Mouse (Mus musculus): ENCODE data around the gene Orai1.

GRCm38 (mm10) chr5:123014753-123015701 lies at the start of gene Orai1:
- TF ChIP-seq TAL1 (IDR thresholded peaks at IDR 0.05; ENCODE audit: low read length) (no peak), GATA1 (IDR thresholded peaks at IDR 0.05; ENCODE audit: low read length) (no peak)

Measured in erythroblast, embryonic 14.5 days (primary cell).